Mouse (Mus musculus) forebrain, embryonic 16.5 days (tissue): Measurements from ENCODE around the gene Rnf144b. TPM values are rescaled to one million over a fixed set of nuclear protein-coding genes. Genes with fewer than 3 reads are reported as not detected.
A peak's percentile ranks its signal among the peaks of the same experiment; 100 is the strongest.

Experiments
- ATAC-seq: fragments of 200-750 bp; cut with Nextera tagmentation; 2 replicates; pipeline ENCODE4 v1.8.0; 2017; ENCODE audit warnings: mild to moderate bottlenecking, moderate library complexity
- H3K27ac ChIP-seq: fragments of 300-500 bp; sonication (generic); 2 replicates; pipeline ENCODE4 v1.5.1; 2014; ENCODE audit warnings: low read length, control low read depth
- H3K27me3 ChIP-seq: fragments of 300-500 bp; sonication (generic); replicated peaks from 2 replicates; pipeline ENCODE4 v1.6.1; 2014; ENCODE audit warnings: low read length; ENCODE audit not compliant: control insufficient read depth, insufficient read depth
- H3K36me3 ChIP-seq: fragments of 300-500 bp; sonication (generic); 2 replicates; pipeline ENCODE4 v1.6.1; 2014; ENCODE audit not compliant: control insufficient read depth, insufficient read depth
- H3K4me1 ChIP-seq: fragments of 300-500 bp; sonication (generic); replicated peaks from 2 replicates; pipeline ENCODE4 v1.6.1; 2014; ENCODE audit warnings: low read length; ENCODE audit not compliant: control insufficient read depth, insufficient read depth
- H3K4me2 ChIP-seq: fragments of 300-500 bp; sonication (generic); 2 replicates; pipeline ENCODE4 v1.6.1; 2014; ENCODE audit warnings: mild to moderate bottlenecking, low read length, control low read depth
- H3K4me3 ChIP-seq: fragments of 300-500 bp; sonication (generic); replicated peaks from 2 replicates; pipeline ENCODE4 v1.5.1; 2014; ENCODE audit warnings: mild to moderate bottlenecking, low read length, control low read depth
- H3K9ac ChIP-seq: fragments of 300-500 bp; sonication (generic); replicated peaks from 2 replicates; pipeline ENCODE4 v1.6.1; 2014; ENCODE audit warnings: low read depth, low read length, control low read depth
- H3K9me3 ChIP-seq: fragments of 300-500 bp; sonication (generic); 2 replicates; pipeline ENCODE4 v1.6.1; 2016; ENCODE audit warnings: low read length; ENCODE audit not compliant: control insufficient read depth
- WGBS: fragments of 180-500 bp; shearing (Covaris S2); extraction: QIAGEN DNeasy Blood & Tissue Kit; methylation state at CpG from one replicate; pipeline ENCODE4 v1.1.7; 2014; 5-methylcytosine and 5-hydroxymethylcytosine counted together
- polyA plus RNA-seq: library from polyadenylated mRNA; unstranded; fragments of >200 nt; fragmentation: Nextera tagmentation; extraction: Ambion mirVana; gene quantifications from 2 replicates; pipeline ENCODE4 v1.2.1, GENCODE M21; 2015

Gene Rnf144b
- polyA plus RNA-seq, result 0.62 and 0.71 TPM in 2 replicates

- H3K4me1 ChIP-seq, result peaks cover 6% of the 10 kb centered on the region
- H3K4me2 ChIP-seq, result peak within 1 kb of the TSS; percentile 92
- peaks cover 2% of the 10 kb centered on the region; the same call in 1 of the 2 replicates for H3K27me3 ChIP-seq
- no peaks in the 10 kb centered on the region for H3K36me3 ChIP-seq
- 0 out of 2 replicates have a peak, but pooled peaks have one; percentile 52 for ATAC-seq
- H3K4me3 ChIP-seq, result peak within 1 kb of the TSS; percentile 53
- no peaks in the 10 kb centered on the region for H3K9me3 ChIP-seq
- H3K27ac ChIP-seq, result no peak within 1 kb of the TSS
- peak within 1 kb of the TSS; percentile 54 for H3K9ac ChIP-seq
- WGBS, result 2% methylated on average over 54 of the region's 55 CpGs
Observed at GRCm38 (mm10) chr13:47122537-47123430, at the start of gene Rnf144b. Rnf144b (plus strand) TSS chr13:47122656.

- Histone ChIP-seq H3K4me2 (no peak overlapping the region), H3K27me3 (no peaks in the 10 kb centered on the region), H3K4me3 (no peak overlapping the region), H3K27ac (no peak overlapping the region), H3K9me3 (no peaks in the 10 kb centered on the region), H3K4me1 (no peaks in the 10 kb centered on the region), H3K9ac (no peak overlapping the region), H3K36me3 (peaks cover 31% of the 10 kb centered on the region)
- ATAC-seq, result no peak
- 90% methylated on average over 5 of the region's 5 CpGs for WGBS
Observed at GRCm38 (mm10) chr13:47076156-47076555, 46.3 kb upstream of the Rnf144b start.

- no peak overlapping the region for H3K4me2 ChIP-seq
- H3K27ac ChIP-seq, result no peak overlapping the region
- H3K36me3 ChIP-seq, result peaks cover 38% of the 10 kb centered on the region
- no peaks in the 10 kb centered on the region for H3K27me3 ChIP-seq
- no peak overlapping the region for H3K4me3 ChIP-seq
- ATAC-seq, result no peak
- H3K9ac ChIP-seq, result no peak overlapping the region
- H3K9me3 ChIP-seq, result no peaks in the 10 kb centered on the region
- H3K4me1 ChIP-seq, result no peaks in the 10 kb centered on the region
Observed at GRCm38 (mm10) chr13:47077367-47077766, 45.1 kb upstream of the Rnf144b start.

- Histone ChIP-seq H3K27ac (no peak overlapping the region), H3K9ac (no peak overlapping the region), H3K9me3 (no peaks in the 10 kb centered on the region), H3K4me2 (no peak overlapping the region), H3K4me3 (no peak overlapping the region), H3K4me1 (no peaks in the 10 kb centered on the region), H3K36me3 (peaks cover 39% of the 10 kb centered on the region), H3K27me3 (no peaks in the 10 kb centered on the region)
- WGBS, result 73% methylated on average over 5 of the region's 5 CpGs
- no peak for ATAC-seq
Observed at GRCm38 (mm10) chr13:47078799-47079198, 43.7 kb upstream of the Rnf144b start.

GRCm38 (mm10) chr13:47080905-47081505 lies 41.5 kb upstream of the Rnf144b start:
- Histone ChIP-seq H3K9me3 (no peaks in the 10 kb centered on the region), H3K4me3 (no peak overlapping the region), H3K4me2 (no peak overlapping the region), H3K9ac (no peak overlapping the region), H3K27ac (no peak overlapping the region), H3K27me3 (no peaks in the 10 kb centered on the region), H3K36me3 (peaks cover 39% of the 10 kb centered on the region), H3K4me1 (no peaks in the 10 kb centered on the region)
- no peak for ATAC-seq
- WGBS, result 83% methylated on average over 4 of the region's 4 CpGs

- H3K9me3 ChIP-seq, result no peaks in the 10 kb centered on the region
- H3K9ac ChIP-seq, result no peak overlapping the region
- H3K4me2 ChIP-seq, result no peak overlapping the region
- ATAC-seq, result no peak
- no peak overlapping the region for H3K4me3 ChIP-seq
- H3K36me3 ChIP-seq, result peaks cover 14% of the 10 kb centered on the region
- no peak overlapping the region for H3K27ac ChIP-seq
- H3K27me3 ChIP-seq, result no peaks in the 10 kb centered on the region
- no peaks in the 10 kb centered on the region for H3K4me1 ChIP-seq
- 95% methylated on average over 1 of the region's 1 CpGs for WGBS
Observed at GRCm38 (mm10) chr13:47088433-47088832, 34.0 kb upstream of the Rnf144b start.

GRCm38 (mm10) chr13:47089271-47089670 lies 33.2 kb upstream of the Rnf144b start:
- H3K36me3 ChIP-seq, result peaks cover 17% of the 10 kb centered on the region
- H3K27me3 ChIP-seq, result no peaks in the 10 kb centered on the region
- no peak overlapping the region for H3K4me2 ChIP-seq
- no peak for ATAC-seq
- H3K4me3 ChIP-seq, result no peak overlapping the region
- H3K4me1 ChIP-seq, result no peaks in the 10 kb centered on the region
- H3K9me3 ChIP-seq, result no peaks in the 10 kb centered on the region
- H3K27ac ChIP-seq, result no peak overlapping the region
- no peak overlapping the region for H3K9ac ChIP-seq
- WGBS, result 86% methylated on average over 2 of the region's 2 CpGs

- no peaks in the 10 kb centered on the region for H3K27me3 ChIP-seq
- no peaks in the 10 kb centered on the region for H3K9me3 ChIP-seq
- no peak overlapping the region for H3K27ac ChIP-seq
- H3K9ac ChIP-seq, result no peak overlapping the region
- H3K36me3 ChIP-seq, result peaks cover 10% of the 10 kb centered on the region
- 95% methylated on average over 2 of the region's 2 CpGs for WGBS
- no peak for ATAC-seq
- no peaks in the 10 kb centered on the region for H3K4me1 ChIP-seq
- H3K4me2 ChIP-seq, result no peak overlapping the region
- H3K4me3 ChIP-seq, result no peak overlapping the region
Observed at GRCm38 (mm10) chr13:47093791-47094190, 28.7 kb upstream of the Rnf144b start.

- 85% methylated on average over 2 of the region's 2 CpGs for WGBS
- Histone ChIP-seq H3K9ac (no peak overlapping the region), H3K27ac (no peak overlapping the region), H3K27me3 (no peaks in the 10 kb centered on the region), H3K9me3 (no peaks in the 10 kb centered on the region), H3K4me3 (no peak overlapping the region), H3K4me1 (no peaks in the 10 kb centered on the region), H3K4me2 (no peak overlapping the region), H3K36me3 (peaks cover 10% of the 10 kb centered on the region)
- ATAC-seq, result no peak
Observed at GRCm38 (mm10) chr13:47096591-47096990, 25.9 kb upstream of the Rnf144b start.
